Mouse (Mus musculus) liver, embryonic 14.5 days (tissue): ENCODE results near the gene Gm5737. TPM values are rescaled to one million over a fixed set of nuclear protein-coding genes. Genes with fewer than 3 reads are reported as not detected.

Experiments used
- ATAC-seq: fragments of 200-750 bp; cut with Nextera tagmentation; 2 replicates; pipeline ENCODE4 v1.8.0; 2017; ENCODE audit warnings: moderate number of reproducible peaks, mild to moderate bottlenecking, moderate library complexity; ENCODE audit not compliant: insufficient read depth
- DNase-seq, 3 experiments: peaks; one replicate each; pipeline ENCODE4 v3.0.0-alpha.2; 2012 to 2013; ENCODE audit warnings: low read depth in 3 of 3, low spot score in 3 of 3
- H3K27ac ChIP-seq: fragments of 300-500 bp; sonication (generic); 2 replicates; pipeline ENCODE4 v1.5.1; 2014; ENCODE audit warnings: moderate library complexity, mild to moderate bottlenecking, control low read depth, inconsistent platforms
- H3K27me3 ChIP-seq: fragments of 300-500 bp; sonication (generic); 2 replicates; pipeline ENCODE4 v1.6.1; 2014; ENCODE audit warnings: mild to moderate bottlenecking, low read length, moderate library complexity; ENCODE audit not compliant: control insufficient read depth, insufficient read depth
- H3K36me3 ChIP-seq: fragments of 300-500 bp; sonication (generic); replicated peaks from 2 replicates; pipeline ENCODE4 v1.6.1; 2014; ENCODE audit warnings: low read depth; ENCODE audit not compliant: control insufficient read depth, insufficient read depth
- H3K4me1 ChIP-seq, 2 experiments: fragments of 200-500 bp in 1 of 2; fragments of 300-500 bp in 1 of 2; sonication (generic) in 1 of 2; replicated peaks; 2 replicates each; pipeline ENCODE4 v1.6.1; 2012 to 2014; ENCODE audit warnings: antibody characterized with exemption in 1 of 2, inconsistent platforms in 1 of 2, low read length in 1 of 2; ENCODE audit not compliant: control insufficient read depth in 2 of 2, insufficient read depth in 2 of 2
- H3K4me2 ChIP-seq: fragments of 300-500 bp; sonication (generic); 2 replicates; pipeline ENCODE4 v1.6.1; 2014; ENCODE audit warnings: low read depth, mild to moderate bottlenecking, control low read depth, moderate library complexity
- H3K4me3 ChIP-seq, 2 experiments: fragments of 200-500 bp in 1 of 2; fragments of 300-500 bp in 1 of 2; sonication (generic) in 1 of 2; 2 replicates each; pipeline ENCODE4 v1.5.1; 2012 to 2014; ENCODE audit warnings: low read depth in 2 of 2, low read length in 2 of 2, mild to moderate bottlenecking in 2 of 2, control low read depth in 1 of 2, inconsistent platforms in 1 of 2, moderate library complexity in 1 of 2; ENCODE audit not compliant: insufficient read depth in 1 of 2
- H3K9ac ChIP-seq: fragments of 300-500 bp; sonication (generic); replicated peaks from 2 replicates; pipeline ENCODE4 v1.6.1; 2014; ENCODE audit warnings: mild to moderate bottlenecking, control low read depth, moderate library complexity
- H3K9me3 ChIP-seq: fragments of 300-500 bp; sonication (generic); 2 replicates; pipeline ENCODE4 v1.6.1; 2016; ENCODE audit warnings: low read length, mixed read lengths; ENCODE audit not compliant: control insufficient read depth
- CTCF ChIP-seq: IDR thresholded peaks from 2 replicates; pipeline ENCODE4 v1.5.1; 2016; ENCODE audit warnings: antibody characterized with exemption, low read depth, control low read depth
- EP300 ChIP-seq: IDR thresholded peaks from 2 replicates; pipeline ENCODE4 v1.6.1; 2016; ENCODE audit warnings: antibody characterized with exemption, low read depth
- WGBS: fragments of 180-500 bp; shearing (Covaris S2); extraction: QIAGEN DNeasy Blood & Tissue Kit; methylation state at CpG from one replicate; pipeline ENCODE4 v1.1.7; 2014; ENCODE audit not compliant: insufficient replicate concordance; 5-methylcytosine and 5-hydroxymethylcytosine counted together
- polyA plus RNA-seq, 2 experiments: library from polyadenylated mRNA; depleted of rRNA in 1 of 2; stranded (reverse) in 1 of 2; unstranded in 1 of 2; fragments of >200 nt; fragmentation: Nextera tagmentation in 1 of 2; extraction: Ambion mirVana in 1 of 2; gene quantifications; 2 replicates each; pipeline versions ENCODE4 v1.2.1 to v1.2.3; 2012 to 2014

Gene Gm5737
- polyA plus RNA-seq, 2 experiments, result not detected

DNA sequence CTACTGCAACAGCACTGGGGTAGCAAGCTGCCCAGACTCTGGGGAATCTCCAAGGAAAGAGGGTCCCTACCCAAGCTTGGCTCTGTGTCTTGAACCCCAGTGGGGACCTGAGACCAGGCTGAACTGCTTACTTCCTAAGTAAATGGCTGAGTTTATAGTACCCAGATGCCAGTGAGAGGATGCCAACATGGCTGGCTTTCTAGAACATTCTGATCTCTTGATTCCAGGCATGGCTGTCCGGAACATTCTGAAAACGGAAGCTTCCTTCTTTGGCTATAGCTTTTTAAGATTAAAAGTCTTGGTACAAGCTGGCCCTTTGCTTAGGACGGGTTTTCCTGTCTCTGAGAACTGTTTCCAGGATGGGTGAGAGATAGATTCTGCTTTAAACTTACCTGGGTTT, 61.9 kb downstream of the Gm5737 start:
- Histone ChIP-seq H3K9me3 (no peaks in the 10 kb centered on the region), H3K36me3 (peaks cover 37% of the 10 kb centered on the region), H3K4me2 (peak overlapping the region; percentile 74), H3K9ac (peak overlapping the region; percentile 80), H3K27me3 (no peaks in the 10 kb centered on the region), H3K4me1 (peaks cover 43 to 58% of the 10 kb centered on the region in 2 experiments), H3K4me3 (peak overlapping the region in 1 of 2 experiments; percentile 49; a peak in 2 of 4 replicates), H3K27ac (peak overlapping the region; percentile 98)
- DNase-seq, result no peak
- ATAC-seq, result no peak
- TF ChIP-seq EP300 (no peak), CTCF (no peak)
- WGBS, result 87% methylated on average over 3 of the region's 3 CpGs

DNA sequence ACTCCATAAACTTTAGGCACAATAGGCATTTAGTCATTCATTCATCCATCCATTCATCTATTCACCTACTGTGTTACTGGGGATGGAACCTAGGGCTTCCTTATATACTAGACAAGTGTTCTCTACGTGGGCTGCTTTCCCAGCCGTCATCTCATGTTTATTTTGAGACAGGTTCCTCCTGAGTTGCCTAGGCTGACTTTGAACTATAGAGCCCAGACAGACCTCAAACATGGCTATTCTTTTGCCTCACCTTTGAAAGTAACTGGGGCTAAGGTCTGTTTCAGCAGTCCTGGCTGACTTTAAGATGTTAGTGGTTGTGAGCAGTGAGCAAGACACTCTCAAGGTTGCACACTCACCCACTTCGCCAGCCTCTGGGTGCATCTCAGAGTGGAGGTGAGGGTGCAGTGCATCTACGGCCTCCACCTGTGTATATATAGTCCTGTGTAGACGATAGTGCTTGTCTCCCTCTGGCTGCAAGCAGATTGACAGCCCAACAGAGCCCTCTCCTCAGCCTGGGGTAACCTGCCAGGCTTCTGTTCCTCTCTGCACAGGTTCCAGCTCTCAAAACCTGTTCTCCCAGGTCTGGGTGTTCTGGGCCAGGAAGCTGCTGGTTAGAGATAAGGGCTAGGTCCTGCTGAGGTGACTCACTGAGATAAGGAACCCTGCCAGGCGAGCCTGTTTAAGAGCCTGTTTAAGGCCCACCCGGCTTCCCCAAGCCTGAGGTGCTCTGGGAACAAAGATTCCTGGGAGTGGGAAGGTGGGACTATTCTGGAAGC, 62.8 kb downstream of the Gm5737 start:
- peak overlapping the region; percentile 80 for H3K9ac ChIP-seq
- peak overlapping the region; percentile 74 for H3K4me2 ChIP-seq
- ATAC-seq, result peak; percentile 92
- peaks cover 48 to 61% of the 10 kb centered on the region in 2 experiments for H3K4me1 ChIP-seq
- H3K4me3 ChIP-seq, result peak overlapping the region; percentile 49 to 56
- H3K9me3 ChIP-seq, result no peaks in the 10 kb centered on the region
- 18% methylated on average over 7 of the region's 7 CpGs for WGBS
- no peaks in the 10 kb centered on the region for H3K27me3 ChIP-seq
- DNase-seq, result peak; percentile 87 to 91 (median 90)
- peaks cover 42% of the 10 kb centered on the region for H3K36me3 ChIP-seq
- peak overlapping the region; percentile 98 for H3K27ac ChIP-seq
- TF ChIP-seq CTCF (no peak), EP300 (peak; percentile 97)

DNA sequence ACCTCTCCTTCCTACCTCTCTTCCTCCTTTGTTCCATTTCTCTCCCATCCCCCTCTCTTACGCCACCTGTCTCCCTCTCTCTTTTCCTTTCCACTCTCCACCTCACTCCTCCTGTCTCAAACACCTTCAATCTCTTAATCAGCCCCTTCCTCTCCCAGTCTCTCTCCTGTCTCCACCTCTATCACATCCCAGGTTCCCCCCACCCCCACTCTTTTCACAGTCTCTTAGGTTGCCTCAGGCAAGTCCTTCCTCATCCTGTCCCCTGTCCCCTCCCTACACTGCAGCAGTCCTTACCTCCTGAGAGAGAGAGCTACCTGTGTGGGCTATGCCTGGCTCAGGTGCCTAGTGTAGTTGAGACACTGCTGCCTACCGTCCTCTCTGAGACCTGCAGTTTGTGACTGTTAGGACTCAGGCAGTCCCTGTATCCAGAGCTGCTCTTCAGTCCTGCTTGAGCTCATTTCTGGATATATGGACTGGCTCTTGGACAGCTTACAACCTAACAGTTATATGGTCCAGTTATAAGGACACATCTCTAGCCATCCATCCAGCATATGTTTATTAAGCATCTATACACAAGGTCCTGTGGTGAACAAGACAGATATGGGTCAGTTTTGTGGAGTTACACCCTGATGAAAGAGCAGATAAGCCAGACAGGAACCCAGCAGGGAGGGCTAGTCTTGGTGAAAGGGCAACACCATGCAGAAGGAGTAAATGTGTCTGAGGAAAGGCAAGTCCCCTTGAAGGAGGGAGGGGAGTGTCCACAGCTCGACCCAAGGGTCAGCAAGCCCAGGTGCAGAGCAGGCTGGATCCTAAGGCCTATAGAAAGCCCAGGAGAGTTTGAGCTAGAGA, 63.6 kb downstream of the Gm5737 start:
- H3K27ac ChIP-seq, result peak overlapping the region; percentile 98
- H3K4me2 ChIP-seq, result peak overlapping the region; percentile 74
- peak; percentile 51 for ATAC-seq
- no peak; the same call in 1 of the 2 replicates for TF ChIP-seq CTCF
- TF ChIP-seq EP300, result no peak
- peaks cover 49% of the 10 kb centered on the region for H3K36me3 ChIP-seq
- WGBS, result 39% methylated on average over 3 of the region's 3 CpGs
- H3K27me3 ChIP-seq, result no peaks in the 10 kb centered on the region
- peak overlapping the region; percentile 80 for H3K9ac ChIP-seq
- no peaks in the 10 kb centered on the region for H3K9me3 ChIP-seq
- peak overlapping the region; percentile 26 to 49 for H3K4me3 ChIP-seq
- no peak for DNase-seq
- H3K4me1 ChIP-seq, result peaks cover 53 to 66% of the 10 kb centered on the region in 2 experiments

DNA sequence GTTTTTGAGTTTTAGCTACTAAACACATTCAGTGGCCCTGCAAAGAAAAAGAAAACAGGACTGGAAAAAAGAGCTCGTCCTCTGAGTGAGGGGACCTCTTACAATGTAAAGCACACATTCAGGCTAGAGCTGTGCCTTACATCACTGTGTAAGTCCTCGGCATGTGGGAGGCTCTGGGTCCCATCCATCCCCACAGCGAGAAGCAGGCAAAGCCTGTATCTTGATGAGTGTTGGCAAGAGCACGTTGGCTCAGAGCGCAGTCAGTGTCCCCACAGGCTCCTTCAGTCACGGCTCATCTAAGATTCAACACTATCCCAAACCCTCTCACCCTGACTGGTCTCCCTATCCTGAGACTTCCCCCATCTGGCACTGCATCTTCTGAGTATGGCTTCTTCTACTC, 66.1 kb downstream of the Gm5737 start:
- peak overlapping the region; percentile 43 for H3K27ac ChIP-seq
- DNase-seq (no peak), ATAC-seq (no peak)
- no peaks in the 10 kb centered on the region for H3K27me3 ChIP-seq
- no peaks in the 10 kb centered on the region for H3K9me3 ChIP-seq
- peak overlapping the region in 1 of 2 experiments; percentile 17; a peak in 1 of 4 replicates for H3K4me3 ChIP-seq
- peaks cover 62 to 75% of the 10 kb centered on the region in 2 experiments for H3K4me1 ChIP-seq
- WGBS, result 88% methylated on average over 6 of the region's 6 CpGs
- H3K4me2 ChIP-seq, result peak overlapping the region; percentile 76
- TF ChIP-seq EP300, result no peak
- no peak for TF ChIP-seq CTCF
- H3K9ac ChIP-seq, result peak overlapping the region; percentile 20; the same call in 1 of the 2 replicates
- H3K36me3 ChIP-seq, result peaks cover 55% of the 10 kb centered on the region
